Mouse (Mus musculus) neutrophil, adult 5-6 weeks (primary cell): ENCODE measurements around the gene Aldh9a1. TPM values are rescaled to one million over a fixed set of nuclear protein-coding genes. Genes with fewer than 3 reads are reported as not detected.
A peak's percentile ranks its signal among the peaks of the same experiment; 100 is the strongest.

ENCODE experiments used
- ATAC-seq: fragments of 151-379, 151-347 bp; 2 replicates; pipeline ENCODE4 v1.8.0; 2017; ENCODE audit warnings: mild to moderate bottlenecking, moderate TSS enrichment; ENCODE audit not compliant: insufficient number of reproducible peaks, poor library complexity, low FRiP score, severe bottlenecking; ENCODE audit errors: extremely low read depth
- total RNA-seq: library from RNA; stranded (forward); fragments of 200-1000 nt; gene quantifications from 2 replicates; pipeline ENCODE4 v1.2.3, GENCODE M21; 2017

The Aldh9a1 gene
- total RNA-seq, 1 experiment from 2014 or later: 14.0 TPM

DNA sequence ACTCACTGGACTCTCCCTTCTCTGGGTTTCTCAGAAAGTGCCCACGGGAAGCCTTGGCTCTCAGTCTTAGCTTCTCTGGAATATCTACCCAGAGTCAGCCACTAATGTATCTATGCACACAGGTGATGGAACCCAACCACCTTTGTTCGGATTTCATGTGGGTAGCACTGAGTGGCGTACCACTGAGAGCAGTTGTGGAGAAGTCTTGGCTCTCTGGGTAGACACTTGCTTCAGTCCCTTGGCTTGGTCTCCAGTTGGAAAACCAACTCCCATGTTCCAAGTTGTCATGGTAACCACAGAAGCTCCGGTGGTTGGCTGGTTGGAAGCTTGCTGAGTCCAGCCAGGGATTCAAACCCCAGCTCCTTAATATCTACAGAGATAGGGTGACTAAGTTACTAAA is 59.8 kb downstream of the Aldh9a1 start:
- no peak for ATAC-seq

- no peak for ATAC-seq
Measured at GRCm38 (mm10) chr1:167411991-167412715, 62.4 kb downstream of the Aldh9a1 start.

GRCm38 (mm10) chr1:167414846-167415245 is 65.1 kb downstream of the Aldh9a1 start:
- peak; percentile 55; the same call in 1 of the 2 replicates for ATAC-seq

Other genes with a start within 250 kb of the Aldh9a1 start
- gene Uck2, start 64.7 kb upstream of the Aldh9a1 start, total RNA-seq: 9.2 and 12.2 TPM in 2 replicates
- gene Tmco1, start 41.6 kb upstream of the Aldh9a1 start, total RNA-seq: 39.8 and 64.0 TPM in 2 replicates
- gene Mgst3, start 43.9 kb downstream of the Aldh9a1 start, total RNA-seq: 3.1 and 3.5 TPM in 2 replicates
- gene Lrrc52, start 116.8 kb downstream of the Aldh9a1 start, total RNA-seq: not detected in 2 replicates
- not detected in 2 replicates for gene Rxrg, start 248.4 kb downstream of the Aldh9a1 start, total RNA-seq